Mouse (Mus musculus) liver, embryonic 14.5 days (tissue): ENCODE data around the gene Clk2. TPM values are rescaled to one million over a fixed set of nuclear protein-coding genes. Genes with fewer than 3 reads are reported as not detected.

Source experiments
- ATAC-seq: fragments of 200-750 bp; cut with Nextera tagmentation; 2 replicates; pipeline ENCODE4 v1.8.0; 2017; ENCODE audit warnings: moderate number of reproducible peaks, mild to moderate bottlenecking, moderate library complexity; ENCODE audit not compliant: insufficient read depth
- DNase-seq, 3 experiments: peaks; one replicate each; pipeline ENCODE4 v3.0.0-alpha.2; 2012 to 2013; ENCODE audit warnings: low read depth in 3 of 3, low spot score in 3 of 3
- H3K27ac ChIP-seq: fragments of 300-500 bp; sonication (generic); 2 replicates; pipeline ENCODE4 v1.5.1; 2014; ENCODE audit warnings: moderate library complexity, mild to moderate bottlenecking, control low read depth, inconsistent platforms
- H3K27me3 ChIP-seq: fragments of 300-500 bp; sonication (generic); 2 replicates; pipeline ENCODE4 v1.6.1; 2014; ENCODE audit warnings: mild to moderate bottlenecking, low read length, moderate library complexity; ENCODE audit not compliant: control insufficient read depth, insufficient read depth
- H3K36me3 ChIP-seq: fragments of 300-500 bp; sonication (generic); replicated peaks from 2 replicates; pipeline ENCODE4 v1.6.1; 2014; ENCODE audit warnings: low read depth; ENCODE audit not compliant: control insufficient read depth, insufficient read depth
- H3K4me1 ChIP-seq, 2 experiments: fragments of 200-500 bp in 1 of 2; fragments of 300-500 bp in 1 of 2; sonication (generic) in 1 of 2; replicated peaks; 2 replicates each; pipeline ENCODE4 v1.6.1; 2012 to 2014; ENCODE audit warnings: antibody characterized with exemption in 1 of 2, inconsistent platforms in 1 of 2, low read length in 1 of 2; ENCODE audit not compliant: control insufficient read depth in 2 of 2, insufficient read depth in 2 of 2
- H3K4me2 ChIP-seq: fragments of 300-500 bp; sonication (generic); 2 replicates; pipeline ENCODE4 v1.6.1; 2014; ENCODE audit warnings: low read depth, mild to moderate bottlenecking, control low read depth, moderate library complexity
- H3K4me3 ChIP-seq, 2 experiments: fragments of 200-500 bp in 1 of 2; fragments of 300-500 bp in 1 of 2; sonication (generic) in 1 of 2; 2 replicates each; pipeline ENCODE4 v1.5.1; 2012 to 2014; ENCODE audit warnings: low read depth in 2 of 2, low read length in 2 of 2, mild to moderate bottlenecking in 2 of 2, control low read depth in 1 of 2, inconsistent platforms in 1 of 2, moderate library complexity in 1 of 2; ENCODE audit not compliant: insufficient read depth in 1 of 2
- H3K9ac ChIP-seq: fragments of 300-500 bp; sonication (generic); replicated peaks from 2 replicates; pipeline ENCODE4 v1.6.1; 2014; ENCODE audit warnings: mild to moderate bottlenecking, control low read depth, moderate library complexity
- H3K9me3 ChIP-seq: fragments of 300-500 bp; sonication (generic); 2 replicates; pipeline ENCODE4 v1.6.1; 2016; ENCODE audit warnings: low read length, mixed read lengths; ENCODE audit not compliant: control insufficient read depth
- CTCF ChIP-seq: IDR thresholded peaks from 2 replicates; pipeline ENCODE4 v1.5.1; 2016; ENCODE audit warnings: antibody characterized with exemption, low read depth, control low read depth
- EP300 ChIP-seq: IDR thresholded peaks from 2 replicates; pipeline ENCODE4 v1.6.1; 2016; ENCODE audit warnings: antibody characterized with exemption, low read depth
- WGBS: fragments of 180-500 bp; shearing (Covaris S2); extraction: QIAGEN DNeasy Blood & Tissue Kit; methylation state at CpG from one replicate; pipeline ENCODE4 v1.1.7; 2014; ENCODE audit not compliant: insufficient replicate concordance; 5-methylcytosine and 5-hydroxymethylcytosine counted together
- polyA plus RNA-seq, 2 experiments: library from polyadenylated mRNA; depleted of rRNA in 1 of 2; stranded (reverse) in 1 of 2; unstranded in 1 of 2; fragments of >200 nt; fragmentation: Nextera tagmentation in 1 of 2; extraction: Ambion mirVana in 1 of 2; gene quantifications; 2 replicates each; pipeline versions ENCODE4 v1.2.1 to v1.2.3; 2012 to 2014

The Clk2 gene
- polyA plus RNA-seq, 2 experiments, result 6.7 to 28.8 TPM

GRCm38 (mm10) chr3:89129908-89130307, 34.7 kb upstream of the Clk2 start:
- Histone ChIP-seq H3K4me2 (no peak overlapping the region), H3K27me3 (no peaks in the 10 kb centered on the region), H3K36me3 (no peaks in the 10 kb centered on the region), H3K9ac (no peak overlapping the region), H3K4me1 (peaks cover 42 to 49% of the 10 kb centered on the region in 2 experiments), H3K4me3 (no peak overlapping the region), H3K9me3 (no peaks in the 10 kb centered on the region), H3K27ac (no peak overlapping the region)
- WGBS, result 73% methylated on average over 3 of the region's 3 CpGs
- TF ChIP-seq EP300 (no peak), CTCF (no peak)
- ATAC-seq, result no peak
- no peak for DNase-seq

GRCm38 (mm10) chr3:89131816-89132215, 32.8 kb upstream of the Clk2 start:
- ATAC-seq, result no peak
- Histone ChIP-seq H3K9me3 (no peaks in the 10 kb centered on the region), H3K4me2 (peak overlapping the region; percentile 68), H3K27ac (peak overlapping the region; percentile 87), H3K4me1 (peaks cover 47 to 60% of the 10 kb centered on the region in 2 experiments), H3K36me3 (no peaks in the 10 kb centered on the region), H3K4me3 (peak overlapping the region; percentile 43 to 48), H3K27me3 (no peaks in the 10 kb centered on the region), H3K9ac (peak overlapping the region; percentile 64)
- no peak for TF ChIP-seq EP300
- no peak for TF ChIP-seq CTCF
- no peak for DNase-seq
- 24% methylated on average over 4 of the region's 4 CpGs for WGBS

GRCm38 (mm10) chr3:89132285-89133062, 32.1 kb upstream of the Clk2 start:
- ATAC-seq (peak; percentile 89), DNase-seq (peak; percentile 89 to 93 (median 89))
- peak overlapping the region; percentile 68 for H3K4me2 ChIP-seq
- H3K4me1 ChIP-seq, result peaks cover 47 to 58% of the 10 kb centered on the region in 2 experiments
- TF ChIP-seq CTCF (peak; percentile 93), EP300 (peak; percentile 92)
- peak overlapping the region; percentile 87 for H3K27ac ChIP-seq
- no peaks in the 10 kb centered on the region for H3K27me3 ChIP-seq
- peaks cover 3% of the 10 kb centered on the region for H3K36me3 ChIP-seq
- H3K4me3 ChIP-seq, result peak overlapping the region; percentile 48 to 57
- no peaks in the 10 kb centered on the region for H3K9me3 ChIP-seq
- WGBS, result 4% methylated on average over 30 of the region's 30 CpGs
- H3K9ac ChIP-seq, result peak overlapping the region; percentile 64

- peaks cover 47 to 54% of the 10 kb centered on the region in 2 experiments for H3K4me1 ChIP-seq
- H3K4me3 ChIP-seq, result peak overlapping the region; percentile 48 to 57; a peak in 3 of 4 replicates
- peak overlapping the region; percentile 87 for H3K27ac ChIP-seq
- H3K27me3 ChIP-seq, result no peaks in the 10 kb centered on the region
- peak overlapping the region; percentile 64 for H3K9ac ChIP-seq
- TF ChIP-seq EP300, result no peak
- TF ChIP-seq CTCF, result no peak
- DNase-seq (no peak), ATAC-seq (no peak)
- H3K4me2 ChIP-seq, result peak overlapping the region; percentile 68
- 26% methylated on average over 7 of the region's 7 CpGs for WGBS
- H3K36me3 ChIP-seq, result peaks cover 9% of the 10 kb centered on the region
- H3K9me3 ChIP-seq, result no peaks in the 10 kb centered on the region
Observed at GRCm38 (mm10) chr3:89133063-89133450, 31.5 kb upstream of the Clk2 start.

GRCm38 (mm10) chr3:89133752-89134151, 30.8 kb upstream of the Clk2 start:
- peak overlapping the region; percentile 68 for H3K4me2 ChIP-seq
- peak overlapping the region; percentile 3 to 14; a peak in 1 of 4 replicates for H3K4me3 ChIP-seq
- peaks cover 43 to 52% of the 10 kb centered on the region in 2 experiments for H3K4me1 ChIP-seq
- TF ChIP-seq CTCF (no peak), EP300 (peak; percentile 47)
- ATAC-seq (peak; percentile 4; the same call in 1 of the 2 replicates), DNase-seq (no peak)
- H3K9ac ChIP-seq, result peak overlapping the region; percentile 64
- WGBS, result 23% methylated on average over 1 of the region's 1 CpGs
- H3K9me3 ChIP-seq, result no peaks in the 10 kb centered on the region
- H3K27me3 ChIP-seq, result no peaks in the 10 kb centered on the region
- peaks cover 14% of the 10 kb centered on the region for H3K36me3 ChIP-seq
- H3K27ac ChIP-seq, result peak overlapping the region; percentile 87
